Mouse (Mus musculus) kidney, adult 9 months (tissue): ENCODE results near the gene Klhl6.
"Not testable (repeated sequence)": the region's sequence is repeated elsewhere in the genome, so short reads cannot be mapped to it uniquely, and the experiment has no call there.

Experiments
- DNase-seq: peaks from one replicate; pipeline ENCODE4 v3.0.0; 2022

Klhl6 gene

GRCm38 (mm10) chr16:19982537-19983257, at the start of gene Klhl6:
Klhl6 (minus strand) TSS chr16:19983037.
- DNase-seq = peak; percentile 79

GRCm38 (mm10) chr16:20027241-20027640, 44.4 kb upstream of the Klhl6 start:
- not testable (repeated sequence) for DNase-seq

GRCm38 (mm10) chr16:20022821-20023220, 40.0 kb upstream of the Klhl6 start:
- no peak for DNase-seq

- no peak for DNase-seq
These were observed 39.0 kb upstream of the Klhl6 start for GRCm38 (mm10) chr16:20021848-20022247.

GRCm38 (mm10) chr16:20012647-20013046, 29.8 kb upstream of the Klhl6 start:
- DNase-seq = peak; percentile 73

- no peak for DNase-seq
These were observed 23.2 kb upstream of the Klhl6 start for GRCm38 (mm10) chr16:20006066-20006465.

GRCm38 (mm10) chr16:20000286-20000685, 17.4 kb upstream of the Klhl6 start:
- not testable (repeated sequence) for DNase-seq

GRCm38 (mm10) chr16:19997616-19998015, 14.8 kb upstream of the Klhl6 start:
- DNase-seq = no peak

- DNase-seq = not testable (repeated sequence)
These were observed 14.1 kb upstream of the Klhl6 start for GRCm38 (mm10) chr16:19996913-19997312.

GRCm38 (mm10) chr16:19995818-19996217, 13.0 kb upstream of the Klhl6 start:
- DNase-seq = no peak

- DNase-seq = no peak
These were observed 10.4 kb upstream of the Klhl6 start for GRCm38 (mm10) chr16:19993278-19993677.

- no peak for DNase-seq
These were observed 7.7 kb upstream of the Klhl6 start for GRCm38 (mm10) chr16:19990536-19990935.

- no peak for DNase-seq
These were observed 4.8 kb upstream of the Klhl6 start for GRCm38 (mm10) chr16:19987589-19987988.

GRCm38 (mm10) chr16:19984884-19985643, 2.2 kb upstream of the Klhl6 start:
- no peak for DNase-seq

GRCm38 (mm10) chr16:19983559-19983958, 722 bp upstream of the Klhl6 start:
- DNase-seq = no peak

- DNase-seq = no peak
These were observed 1.2 kb downstream of the Klhl6 start for GRCm38 (mm10) chr16:19981684-19982083.

- no peak for DNase-seq
These were observed 1.8 kb downstream of the Klhl6 start for GRCm38 (mm10) chr16:19981006-19981405.

GRCm38 (mm10) chr16:19979755-19980154, 3.1 kb downstream of the Klhl6 start:
- DNase-seq = no peak

GRCm38 (mm10) chr16:19977282-19977681, 5.6 kb downstream of the Klhl6 start:
- no peak for DNase-seq

- no peak for DNase-seq
These were observed 6.0 kb downstream of the Klhl6 start for GRCm38 (mm10) chr16:19976825-19977224.

GRCm38 (mm10) chr16:19975432-19975831, 7.4 kb downstream of the Klhl6 start:
- DNase-seq = no peak

- peak; percentile 22 for DNase-seq
These were observed 9.4 kb downstream of the Klhl6 start for GRCm38 (mm10) chr16:19973480-19973879.

- peak; percentile 67 for DNase-seq
These were observed 10.0 kb downstream of the Klhl6 start for GRCm38 (mm10) chr16:19972736-19973350.

GRCm38 (mm10) chr16:19969506-19969905, 13.3 kb downstream of the Klhl6 start:
- no peak for DNase-seq
